Mouse (Mus musculus) left cerebral cortex, adult 11 months (tissue): ENCODE measurements around the gene Myt1.
A peak's percentile ranks its signal among the peaks of the same experiment; 100 is the strongest.
"Not testable (repeated sequence)": the region's sequence is repeated elsewhere in the genome, so short reads cannot be mapped to it uniquely, and the experiment has no call there.

Experiments used
- DNase-seq: peaks from one replicate; pipeline ENCODE4 v3.0.0; 2022; ENCODE audit warnings: low spot score

The Myt1 gene

GRCm38 (mm10) chr2:181777715-181778114, 14.6 kb downstream of the Myt1 start:
- DNase-seq = no peak

- DNase-seq = no peak
These were observed 18.3 kb downstream of the Myt1 start for GRCm38 (mm10) chr2:181781421-181781820.

- DNase-seq = no peak
These were observed 24.7 kb downstream of the Myt1 start for GRCm38 (mm10) chr2:181787852-181788251.

- no peak for DNase-seq
These were observed 26.3 kb downstream of the Myt1 start for GRCm38 (mm10) chr2:181789396-181789795.

GRCm38 (mm10) chr2:181793186-181793585, 30.1 kb downstream of the Myt1 start:
- DNase-seq = not testable (repeated sequence)

- no peak for DNase-seq
These were observed 32.6 kb downstream of the Myt1 start for GRCm38 (mm10) chr2:181795641-181796130.

GRCm38 (mm10) chr2:181797672-181798071, 34.5 kb downstream of the Myt1 start:
- DNase-seq = no peak

- no peak for DNase-seq
These were observed 66.0 kb downstream of the Myt1 start for GRCm38 (mm10) chr2:181829032-181829650.

GRCm38 (mm10) chr2:181832745-181833144, 69.6 kb downstream of the Myt1 start:
- DNase-seq = no peak

GRCm38 (mm10) chr2:181837372-181838292, 74.5 kb downstream of the Myt1 start, which contains the start of gene Pcmtd2:
Pcmtd2 (plus strand) TSS chr2:181837854.
- peak; percentile 87 for DNase-seq

- DNase-seq = no peak
These were observed 75.2 kb downstream of the Myt1 start for GRCm38 (mm10) chr2:181838293-181838680.

GRCm38 (mm10) chr2:181845709-181846394, 82.7 kb downstream of the Myt1 start:
- no peak for DNase-seq

- DNase-seq = peak; percentile 95
These were observed 100.8 kb downstream of the Myt1 start, which contains the start of gene Polr3k for GRCm38 (mm10) chr2:181863791-181864535. Polr3k (plus strand) TSS chr2:181864337.

- no peak for DNase-seq
These were observed 101.4 kb downstream of the Myt1 start for GRCm38 (mm10) chr2:181864536-181864860.

- peak; percentile 56 for DNase-seq
These were observed 103.8 kb downstream of the Myt1 start for GRCm38 (mm10) chr2:181866931-181867330.

- no peak for DNase-seq
These were observed 107.9 kb downstream of the Myt1 start for GRCm38 (mm10) chr2:181871039-181871438.
